Mouse (Mus musculus) gastrocnemius, postnatal 36 days (tissue): ENCODE data around the gene Cacna1c. TPM values are rescaled to one million over a fixed set of nuclear protein-coding genes. Genes with fewer than 3 reads are reported as not detected.

Experiments
- DNase-seq, 2 experiments: peaks; one replicate each; pipeline ENCODE4 v3.0.0; 2022
- intact Hi-C: fragments of 180-260 bp; cut with DNase I; formaldehyde crosslinking; loops from one replicate; pipeline ENCODE4 v1.15.1; 2025
- total RNA-seq, 2 experiments: library from RNA; stranded (reverse); gene quantifications; 2 replicates each; pipeline ENCODE4 v1.2.3; 2021

Cacna1c gene
- total RNA-seq, 2 experiments from 2014 or later: 1.5 to 2.3 TPM

DNA sequence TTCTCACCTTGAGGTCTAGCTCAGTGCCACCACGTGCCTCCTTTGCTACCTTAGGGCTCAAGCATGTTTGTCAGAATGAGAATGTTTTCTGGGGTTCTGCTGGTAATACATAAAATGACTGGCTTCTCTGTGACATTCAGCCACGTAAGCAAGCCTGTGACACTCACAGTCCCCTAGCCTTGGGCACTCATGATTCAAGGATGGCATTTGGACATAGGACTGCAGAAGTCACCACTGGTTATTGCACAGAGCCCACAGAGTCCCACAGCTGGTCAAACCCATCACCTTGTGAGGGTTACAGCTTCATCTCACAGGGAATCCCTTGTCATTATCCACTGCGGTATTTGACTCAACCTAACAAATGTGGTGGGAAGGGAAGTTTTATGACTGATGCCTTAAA is 408.3 kb downstream of the Cacna1c start:
- DNase-seq: no peak
- intact Hi-C loops: no loop called here

DNA sequence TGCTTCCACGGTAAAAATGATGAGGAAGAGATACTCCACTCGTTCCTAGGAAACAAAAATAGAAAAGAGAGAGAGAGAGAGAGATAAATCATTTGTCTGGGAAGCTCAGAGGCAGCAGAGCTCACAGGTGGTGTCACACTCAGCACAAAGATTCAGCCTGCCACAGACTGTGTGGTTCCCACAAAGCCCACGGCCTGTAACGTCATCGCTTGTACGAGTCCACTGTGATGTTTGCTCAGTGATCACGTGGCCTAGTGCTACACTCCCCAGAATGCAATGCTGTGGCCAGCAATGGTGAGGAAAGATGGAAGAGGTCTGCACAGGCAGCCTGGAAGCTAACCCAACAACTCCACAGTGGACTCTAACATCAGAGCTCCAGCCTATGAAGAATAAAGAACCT is 415.9 kb downstream of the Cacna1c start:
- DNase-seq: no peak
- intact Hi-C loops: no loop called here

DNA sequence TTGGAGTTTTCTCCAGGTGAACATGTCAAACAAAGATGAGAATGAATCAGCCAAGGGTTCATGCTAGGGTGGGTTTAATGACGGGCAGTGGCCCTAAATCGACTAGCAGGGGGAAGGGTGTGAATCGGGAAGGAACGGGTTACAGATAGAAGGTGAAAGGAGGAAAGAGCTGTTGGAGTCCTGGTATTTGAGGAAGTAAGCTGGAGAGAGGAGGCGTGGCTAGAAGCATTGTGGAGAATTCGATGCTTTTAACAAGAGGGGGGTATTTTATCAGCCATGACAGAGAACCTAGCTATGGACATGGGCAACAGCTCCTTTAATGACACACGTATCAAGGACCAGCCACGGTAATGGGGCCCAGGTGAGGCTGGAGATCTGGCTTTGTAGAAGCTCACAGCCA is 417.0 kb downstream of the Cacna1c start:
- intact Hi-C loops: no loop called here
- no peak for DNase-seq

DNA sequence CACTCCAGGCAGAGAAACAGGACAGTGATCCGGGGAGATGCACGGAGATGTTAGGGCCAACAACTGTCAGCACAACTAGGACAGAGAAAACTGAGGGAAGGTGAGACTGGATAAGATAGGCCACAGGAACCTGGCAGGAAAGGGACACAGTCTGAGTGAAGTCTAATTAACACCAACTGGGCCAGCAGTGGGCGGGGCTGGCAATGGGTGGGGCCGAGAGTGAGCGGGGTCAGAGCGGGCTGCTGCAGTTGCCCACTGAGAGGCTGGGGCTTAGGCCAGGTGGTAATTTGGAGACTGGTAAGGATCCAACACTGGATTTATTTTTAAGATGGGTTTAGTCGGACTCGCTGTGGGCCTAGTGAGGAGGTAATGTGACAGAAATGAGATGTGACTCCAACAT is 418.8 kb downstream of the Cacna1c start:
- DNase-seq: no peak
- intact Hi-C loops: no loop called here

DNA sequence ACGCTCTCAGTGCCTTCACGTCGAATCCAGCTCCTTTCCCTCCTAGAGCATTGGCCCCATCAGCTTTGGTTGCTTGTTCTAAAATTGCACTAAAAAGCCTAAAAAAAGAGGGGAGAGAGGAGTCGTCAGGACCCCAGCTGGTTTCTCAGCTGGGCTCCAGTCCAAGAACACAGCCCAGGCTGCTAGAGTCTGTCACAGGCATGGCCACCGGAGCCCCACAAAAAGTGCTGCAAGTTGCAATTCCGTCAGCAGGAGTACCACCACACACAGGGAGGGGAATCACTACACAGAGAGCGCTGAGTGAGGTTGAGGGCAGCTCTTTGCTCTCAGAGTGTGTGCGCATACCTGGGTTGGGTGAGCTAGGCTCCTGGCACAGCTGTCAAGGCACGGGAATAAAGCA is 419.8 kb downstream of the Cacna1c start:
- intact Hi-C loops: no loop called here
- no peak for DNase-seq

DNA sequence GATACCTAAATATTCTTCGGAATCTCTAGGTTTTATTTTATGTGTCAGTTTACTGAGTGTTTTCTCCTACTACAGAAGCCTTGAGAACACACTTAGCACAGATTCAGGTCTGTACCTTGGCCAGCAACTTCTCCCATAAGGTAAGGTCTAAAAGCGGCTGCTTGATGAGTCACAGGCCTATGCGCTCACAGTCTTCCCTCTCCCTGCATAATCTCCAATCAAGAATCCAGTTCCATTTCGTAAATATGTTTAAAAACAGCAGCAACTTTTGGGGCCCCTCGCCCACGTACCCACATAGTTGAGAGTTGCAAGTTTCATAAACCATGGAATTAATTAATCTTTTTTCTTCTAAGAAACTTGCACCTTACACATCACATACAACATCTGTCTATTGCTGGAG is 423.6 kb downstream of the Cacna1c start:
- DNase-seq: no peak
- intact Hi-C loops: no loop called here

DNA sequence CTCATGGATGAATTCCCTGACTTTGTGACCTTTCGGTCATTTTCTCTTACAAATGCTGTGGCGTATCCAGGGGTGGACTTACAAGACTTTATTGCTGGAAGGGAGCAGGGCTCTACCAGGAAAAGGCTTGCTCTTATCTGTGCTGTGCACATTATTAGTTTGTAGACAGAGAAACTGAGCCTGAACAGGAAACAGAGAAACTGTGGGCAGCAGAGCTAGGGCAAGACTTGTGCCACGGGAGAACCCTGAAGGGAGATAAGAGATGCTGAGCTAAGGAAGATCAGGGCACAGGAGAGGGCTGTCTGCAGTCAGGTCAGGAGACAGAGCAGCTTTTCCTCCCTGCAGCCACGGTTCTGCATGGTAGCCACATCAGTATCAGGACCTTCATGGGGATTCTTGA is 425.1 kb downstream of the Cacna1c start:
- no peak for DNase-seq
- intact Hi-C loops: no loop called here

DNA sequence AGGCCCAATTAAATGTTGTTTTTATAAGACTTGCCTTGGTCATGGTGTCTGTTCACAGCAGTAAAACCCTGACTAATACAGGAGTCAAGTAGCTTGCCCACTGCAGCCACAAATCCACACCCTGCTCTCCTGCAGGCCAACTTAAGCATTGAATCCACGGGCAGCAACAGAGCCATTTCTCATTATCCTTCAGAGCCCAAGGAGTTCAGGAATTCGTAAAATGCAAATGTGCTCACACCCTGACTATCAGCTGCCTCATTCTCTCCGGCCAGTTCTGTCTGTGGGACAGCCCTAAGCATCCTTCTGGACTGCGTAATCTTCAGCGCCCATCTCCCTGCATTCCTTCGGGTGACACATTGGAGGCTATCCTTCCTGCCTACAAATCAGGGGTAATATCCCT is 425.8 kb downstream of the Cacna1c start:
- DNase-seq: no peak
- intact Hi-C loops: no loop called here

DNA sequence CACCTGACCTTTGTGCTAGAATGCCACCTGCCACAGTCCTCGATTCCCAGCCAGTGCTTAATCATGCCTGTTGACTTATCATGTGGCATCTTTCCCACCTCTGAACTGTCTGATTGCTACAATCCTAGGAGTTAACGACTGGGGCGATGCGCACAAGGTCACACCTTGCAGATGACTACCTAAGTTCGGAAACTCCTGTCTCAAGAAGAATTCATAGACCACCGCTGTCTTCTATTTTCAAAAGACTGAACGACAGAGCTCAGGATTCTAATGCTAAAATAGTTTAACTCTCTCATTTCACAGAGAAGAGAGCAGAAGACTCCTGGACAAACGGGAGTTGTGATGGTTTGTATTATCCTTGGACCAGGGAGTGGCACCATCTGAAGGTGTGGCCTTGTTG is 426.4 kb downstream of the Cacna1c start:
- DNase-seq: no peak
- intact Hi-C loops: no loop called here

DNA sequence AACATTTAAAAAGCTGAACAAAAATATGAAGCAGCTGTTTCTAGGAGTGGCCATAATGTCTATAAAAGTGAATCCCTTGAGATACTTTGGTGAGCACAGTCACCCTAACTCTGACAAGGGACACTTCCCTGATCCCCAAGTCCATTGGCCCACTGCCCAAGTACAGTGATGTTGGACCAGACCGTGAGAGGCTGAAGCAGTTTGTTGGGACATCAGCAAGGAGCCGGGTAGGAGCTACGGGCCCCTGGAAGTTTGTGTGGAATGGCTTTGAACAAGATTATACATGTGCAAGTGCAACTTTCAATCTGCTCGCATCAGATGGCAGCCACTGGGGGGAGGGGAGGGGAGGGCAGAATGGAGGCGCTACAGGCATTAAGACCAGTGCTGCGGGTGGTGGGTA is 428.5 kb downstream of the Cacna1c start:
- no peak for DNase-seq
- intact Hi-C loops: no loop called here

DNA sequence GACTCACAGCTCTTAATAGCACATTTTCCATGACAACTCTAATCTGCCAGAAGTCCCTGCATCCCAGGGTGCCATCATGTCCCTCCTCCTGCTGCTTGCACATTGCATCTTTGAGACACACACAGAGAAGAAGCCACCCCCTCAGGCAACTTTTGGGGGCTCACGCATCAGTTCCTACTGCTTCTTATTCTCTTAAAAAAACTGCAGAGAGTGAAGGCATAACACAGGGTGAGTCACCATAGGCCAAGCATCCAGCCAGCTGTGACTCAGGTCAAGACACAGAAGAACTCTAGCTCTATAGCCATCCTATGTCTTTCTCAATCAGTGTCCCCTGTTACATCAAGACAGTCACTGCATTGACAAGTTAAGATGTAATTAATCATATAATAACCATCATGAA is 431.0 kb downstream of the Cacna1c start:
- intact Hi-C loops: no loop called here
- DNase-seq: no peak

DNA sequence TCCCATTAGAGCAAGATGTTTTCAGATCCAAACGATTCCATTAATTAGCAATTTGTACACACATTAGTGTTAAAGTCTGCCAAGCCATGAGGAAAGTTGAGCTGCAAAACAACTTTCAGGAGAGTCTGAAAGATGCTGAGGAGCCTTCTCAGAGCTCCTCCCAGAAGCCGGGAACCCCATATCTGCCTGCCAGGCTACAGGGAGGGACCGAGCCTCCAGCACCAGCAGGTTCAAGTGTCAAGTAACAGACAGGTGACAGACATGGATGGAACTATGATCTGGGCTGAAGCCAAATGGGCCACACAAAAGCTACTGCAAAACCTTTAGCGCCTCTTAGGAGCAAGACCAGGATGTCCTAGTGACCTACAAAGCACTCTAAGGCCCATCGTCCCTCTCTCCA is 437.2 kb downstream of the Cacna1c start:
- DNase-seq: no peak
- intact Hi-C loops: no loop called here

DNA sequence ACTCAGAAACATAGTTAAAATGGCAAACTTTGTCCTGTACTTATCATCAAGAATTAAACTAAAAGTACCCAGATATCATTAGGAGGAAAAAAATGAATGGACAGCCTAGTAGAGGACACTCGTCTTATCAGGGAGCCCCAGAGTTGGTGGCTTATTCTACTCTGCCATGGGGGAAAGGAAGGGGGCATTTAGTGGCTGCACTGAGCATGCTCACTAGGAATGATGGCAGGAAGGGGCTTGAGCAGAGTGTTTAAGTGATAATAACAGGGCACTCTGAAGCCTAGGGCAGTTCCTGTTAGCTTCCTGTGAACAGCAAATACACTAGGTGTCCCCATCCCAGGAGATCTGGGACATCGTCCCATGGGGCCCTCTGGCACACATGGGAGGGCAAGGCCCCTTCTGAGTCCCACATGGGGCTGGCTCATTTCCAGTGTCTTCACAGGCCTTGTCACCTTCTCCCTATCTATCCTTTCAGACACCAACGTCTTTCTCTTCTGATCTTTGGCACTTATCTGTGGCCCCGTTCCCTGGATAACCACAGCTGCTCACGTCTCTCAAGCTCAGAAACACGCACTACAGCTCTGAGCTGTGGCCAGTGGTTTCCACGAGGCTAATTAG is 437.8 kb downstream of the Cacna1c start:
- intact Hi-C loops: no loop called here
- no peak for DNase-seq

DNA sequence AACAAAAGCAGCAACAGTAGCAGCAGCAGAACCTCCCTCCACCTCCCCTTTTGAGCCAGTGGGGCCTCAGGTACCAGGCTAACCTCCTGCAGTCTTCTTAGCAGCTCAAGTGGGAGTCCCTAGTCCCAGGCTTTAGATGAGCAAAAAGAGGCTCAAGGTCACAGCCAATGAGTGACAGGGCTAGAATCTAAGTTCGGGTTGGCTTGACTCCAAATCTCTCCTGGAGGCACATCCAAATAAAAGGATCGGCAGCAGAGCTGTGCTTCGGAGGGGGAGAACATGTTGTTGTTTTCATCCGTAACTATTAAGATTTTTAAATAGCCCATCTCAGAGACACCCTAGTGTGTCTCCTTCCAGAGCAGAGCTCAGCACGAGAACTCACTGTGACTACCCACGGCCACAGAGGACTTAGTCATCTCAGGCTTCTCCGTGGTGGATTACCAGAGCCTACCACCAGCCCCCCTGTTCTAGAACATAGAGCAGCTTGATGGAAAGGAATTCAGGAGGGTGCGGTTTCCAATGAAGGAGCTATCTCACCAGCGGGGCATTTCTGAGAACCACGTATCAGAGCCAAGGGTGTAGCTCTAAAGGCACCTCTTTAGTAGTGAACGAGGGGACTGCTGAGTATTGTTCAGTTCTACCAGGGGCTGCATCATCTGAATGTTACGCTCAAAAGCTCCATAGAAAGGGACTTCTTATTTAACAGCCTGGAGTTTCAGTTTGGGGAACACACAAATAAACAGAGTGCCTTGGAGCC is 438.5 kb downstream of the Cacna1c start:
- DNase-seq: no peak
- intact Hi-C loops: no loop called here

DNA sequence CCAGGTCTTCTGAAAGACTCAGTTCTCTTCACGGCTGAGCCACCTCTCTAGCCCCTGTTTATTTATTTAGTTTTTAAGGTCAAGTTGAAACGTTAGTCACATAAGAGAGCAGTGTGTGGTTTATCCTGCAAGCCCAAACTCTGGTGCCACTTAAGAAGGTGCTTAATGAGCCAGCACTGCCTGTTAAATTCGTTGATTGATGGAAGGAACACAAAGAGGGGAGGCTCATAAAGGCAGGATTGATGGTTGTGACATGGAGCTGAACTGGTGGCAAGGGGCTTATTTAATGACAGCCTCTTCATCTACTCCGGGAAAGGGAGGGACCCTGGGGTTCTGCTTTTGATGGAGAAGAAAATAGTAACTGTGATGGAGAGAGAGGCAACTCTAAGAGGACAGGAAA is 439.7 kb downstream of the Cacna1c start:
- intact Hi-C loops: no loop called here

DNA sequence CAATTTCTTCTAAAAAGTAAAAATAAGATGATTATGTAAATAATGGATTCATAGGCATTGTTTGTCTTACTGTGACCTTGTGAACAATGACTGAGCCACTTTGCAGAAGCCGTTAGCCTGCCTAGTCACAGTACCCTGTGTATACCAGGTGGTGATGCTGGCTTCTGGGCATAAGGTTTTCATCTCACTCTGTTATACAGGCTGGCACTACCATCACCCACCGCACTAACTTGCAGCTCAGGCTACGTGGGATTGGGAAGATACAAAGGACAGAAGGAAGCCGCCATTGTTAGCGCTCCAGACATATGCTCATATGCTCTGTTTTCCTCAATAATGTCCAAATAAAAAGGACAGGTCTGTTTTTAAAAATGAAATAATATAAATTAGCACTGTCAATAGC is 440.4 kb downstream of the Cacna1c start:
- no peak for DNase-seq
- intact Hi-C loops: no loop called here

More for the DNA sequence above, 439.7 kb downstream of the Cacna1c start:
- no peak for DNase-seq

DNA sequence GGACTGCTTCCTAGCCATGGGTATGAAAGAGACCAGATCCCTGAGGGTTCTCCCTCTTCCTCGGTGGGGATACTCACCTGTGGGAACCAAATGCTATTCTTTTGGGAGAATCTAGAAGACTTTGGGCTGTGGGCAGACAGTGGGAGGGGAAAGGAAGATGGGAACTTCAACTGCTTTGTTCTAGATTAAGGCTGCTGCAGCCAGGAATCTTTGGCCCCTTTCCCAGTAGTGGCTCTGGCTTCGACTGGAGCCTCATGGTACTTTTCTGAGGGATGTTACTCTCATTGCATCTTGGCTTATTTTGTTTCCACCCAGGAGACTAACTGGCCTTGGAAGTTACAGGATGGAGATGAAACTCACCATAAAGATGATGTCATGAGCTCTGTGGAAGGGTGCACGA is 441.8 kb downstream of the Cacna1c start:
- intact Hi-C loops: no loop called here
- DNase-seq: peak in 1 of 2 experiments; percentile 24

DNA sequence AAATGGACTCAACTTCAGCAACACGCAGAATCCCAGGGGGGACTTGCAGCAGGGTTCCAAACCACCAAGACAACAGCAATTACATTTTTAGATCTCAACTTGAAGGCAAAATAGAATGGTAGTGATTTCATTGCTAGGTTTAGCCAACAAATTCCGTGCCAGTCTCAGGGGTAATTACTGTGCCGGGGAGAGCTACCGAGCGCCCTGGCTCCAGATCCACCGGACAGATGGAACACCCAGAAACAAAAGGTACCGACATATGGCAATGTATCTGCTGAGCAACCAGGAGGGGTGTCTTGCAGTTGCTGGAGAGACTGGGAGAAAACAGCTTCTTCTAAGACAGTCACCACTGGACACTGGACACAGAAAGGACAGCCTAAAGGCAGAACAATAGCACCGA is 442.4 kb downstream of the Cacna1c start:
- intact Hi-C loops: no loop called here
- DNase-seq: no peak

DNA sequence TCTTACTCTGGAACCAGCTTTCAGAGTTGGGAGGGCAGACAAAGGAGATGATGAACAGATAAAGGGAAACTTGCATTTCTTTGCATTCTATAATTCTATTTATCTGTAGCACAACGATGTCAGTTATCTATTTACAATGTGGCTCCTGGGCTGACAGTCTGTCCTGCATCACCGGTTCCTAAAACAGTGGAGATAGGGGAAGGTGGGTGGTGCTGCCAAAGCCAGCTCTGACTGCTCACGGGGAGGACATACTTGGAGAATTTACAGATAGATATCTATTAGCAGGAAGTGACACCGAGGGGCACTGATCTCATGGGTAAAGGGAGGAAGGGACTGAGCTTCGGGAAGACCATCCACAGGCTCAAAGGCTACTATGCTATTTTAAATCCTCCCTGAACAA is 443.2 kb downstream of the Cacna1c start:
- DNase-seq: no peak
- intact Hi-C loops: no loop called here

DNA sequence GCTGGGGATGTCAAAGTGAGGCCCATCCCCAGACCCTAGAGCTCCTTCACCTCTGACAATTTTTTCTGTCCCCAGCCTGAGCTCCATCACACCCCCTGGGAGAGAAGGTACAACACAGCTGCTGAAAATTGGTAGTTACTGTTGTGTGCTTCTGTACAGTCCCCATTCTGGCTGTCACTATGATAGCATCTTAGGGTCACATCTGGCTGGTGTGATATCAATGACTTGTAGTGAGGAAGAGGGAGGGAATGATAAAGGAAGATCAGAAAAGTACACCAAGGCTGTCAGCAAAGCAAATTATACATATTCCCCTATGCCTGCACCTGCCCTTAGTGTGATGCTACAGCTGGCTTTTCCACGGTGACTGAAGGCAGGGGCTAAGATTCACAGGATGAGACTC is 446.9 kb downstream of the Cacna1c start:
- no peak for DNase-seq
- intact Hi-C loops: no loop called here

DNA sequence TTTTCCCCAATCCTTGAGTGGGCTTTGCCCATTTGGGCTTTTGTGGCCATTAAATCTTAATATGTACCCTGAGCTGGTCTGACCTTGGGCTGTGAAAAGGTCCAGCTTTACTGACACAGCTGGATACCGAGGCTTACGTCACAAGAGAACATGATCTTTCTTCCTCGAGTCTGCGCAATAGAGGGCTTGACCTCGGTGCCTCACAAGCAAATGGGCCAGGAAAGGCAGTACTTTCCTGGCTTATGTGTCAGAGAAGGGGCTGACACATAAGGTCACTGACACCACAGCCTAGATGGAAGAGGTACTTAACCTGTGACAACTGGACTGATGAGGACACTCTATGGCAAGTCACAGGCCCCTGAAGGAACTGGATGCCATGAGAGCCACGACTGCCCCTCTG is 453.5 kb downstream of the Cacna1c start:
- intact Hi-C loops: no loop called here
- no peak for DNase-seq

DNA sequence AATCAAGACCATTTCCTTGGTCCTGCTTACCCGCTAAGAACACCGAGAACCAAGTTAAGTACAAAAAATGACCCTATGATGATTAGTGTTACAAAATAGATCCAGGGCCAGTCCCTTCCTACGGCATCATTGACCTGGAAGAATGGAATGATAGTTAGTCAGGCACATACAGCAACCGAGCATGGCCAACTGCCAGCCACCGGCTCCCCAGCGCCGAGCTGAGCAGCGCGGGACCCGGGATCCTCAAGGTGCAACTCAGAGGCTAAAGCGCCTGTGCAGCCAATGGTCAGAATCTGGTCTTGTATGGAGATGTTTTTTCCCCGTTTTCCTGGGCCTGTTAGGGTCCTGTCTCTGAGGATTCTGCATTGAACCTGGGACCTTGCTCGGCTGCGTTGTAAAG is 454.4 kb downstream of the Cacna1c start:
- intact Hi-C loops: no loop called here
- DNase-seq: no peak
